9 mouse cellular contexts compared by ENCODE assay signal in the genomic region with DNA sequence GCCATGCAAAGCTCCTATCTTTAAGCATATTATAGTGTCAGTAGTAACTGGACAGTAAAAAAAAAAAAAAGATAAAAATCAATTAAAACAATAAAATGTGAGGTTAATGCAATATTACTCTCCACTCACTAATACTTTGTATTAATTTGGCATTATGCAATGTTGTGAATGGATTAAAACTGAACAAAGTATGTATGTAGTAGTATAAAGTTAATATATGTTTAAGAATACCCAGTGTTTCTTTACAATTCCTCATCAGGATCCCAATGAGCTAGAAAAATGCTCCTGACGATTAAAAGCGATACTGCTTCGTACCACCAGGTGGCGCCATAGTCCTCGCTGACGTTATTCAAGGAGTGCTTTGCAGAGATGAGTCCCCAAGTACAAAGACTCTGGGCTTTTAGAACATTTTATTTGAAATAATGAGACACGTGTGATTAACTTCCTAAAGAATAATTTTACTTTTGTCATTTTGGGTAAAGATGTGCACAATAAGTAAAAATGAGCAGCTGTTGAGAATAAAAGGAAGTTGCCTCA.
DNase-seq lines count a peak whose midpoint lies in the region; ATAC-seq lines count a peak whose summit lies in the region.
"Had no signal": no experiment of that assay in that cellular context is flagged by ENCODE, and none has a peak within 500 bp of the region (broad histone marks: within the 10 kb centered on the region; RNA-seq: fewer than 3 reads in every experiment).

No protein-coding gene starts in this region.

- WGBS in intestine, embryonic 14.5 days, result under 1% methylated on average over 7 of the region's 7 CpGs
- 2% methylated on average over 7 of the region's 7 CpGs for WGBS in intestine, embryonic 15.5 days
- WGBS in forebrain, embryonic 12.5 days, result 2% methylated on average over 7 of the region's 7 CpGs
- WGBS in hindbrain, embryonic 12.5 days, result under 1% methylated on average over 7 of the region's 7 CpGs
- WGBS in midbrain, embryonic 11.5 days, result under 1% methylated on average over 7 of the region's 7 CpGs

- no peak overlapping the region for H3K4me2 ChIP-seq in intestine, embryonic 14.5 days (ENCODE audit: low read length)
- no peak overlapping the region for H3K4me2 ChIP-seq in intestine, embryonic 15.5 days (replicated peaks)
- no peak overlapping the region for H3K4me2 ChIP-seq in forebrain, embryonic 12.5 days
- H3K4me2 ChIP-seq in hindbrain, embryonic 12.5 days (replicated peaks), result no peak overlapping the region
- no peak overlapping the region for H3K4me2 ChIP-seq in midbrain, embryonic 11.5 days
- H3K4me2 ChIP-seq: neural tube, embryonic 13.5 days had no signal

- no peak for ATAC-seq in intestine, embryonic 14.5 days (replicated peaks; ENCODE audit: low FRiP score, low TSS enrichment, low read depth)
- ATAC-seq in intestine, embryonic 15.5 days, result no peak; the same call in 1 of the 2 replicates
- peak; percentile 67 for ATAC-seq in forebrain, embryonic 12.5 days (ENCODE audit: low FRiP score)
- peak; percentile 48; the same call in 1 of the 2 replicates for ATAC-seq in hindbrain, embryonic 12.5 days (ENCODE audit: low FRiP score)
- ATAC-seq in midbrain, embryonic 11.5 days (ENCODE audit: low FRiP score), result peak; percentile 73

- no peak overlapping the region for H3K4me3 ChIP-seq in intestine, embryonic 14.5 days (ENCODE audit: low read depth, low read length)
- no peak overlapping the region for H3K4me3 ChIP-seq in intestine, embryonic 15.5 days (replicated peaks)
- no peak overlapping the region for H3K4me3 ChIP-seq in forebrain, embryonic 12.5 days (replicated peaks)
- H3K4me3 ChIP-seq in hindbrain, embryonic 12.5 days, result no peak overlapping the region
- H3K4me3 ChIP-seq in midbrain, embryonic 11.5 days (ENCODE audit: low read depth, low read length), result no peak overlapping the region
- H3K4me3 ChIP-seq: neural tube, embryonic 13.5 days had no signal

- no peak overlapping the region for H3K9ac ChIP-seq in intestine, embryonic 14.5 days (ENCODE audit: low read length)
- H3K9ac ChIP-seq in intestine, embryonic 15.5 days, result no peak overlapping the region
- no peak overlapping the region for H3K9ac ChIP-seq in forebrain, embryonic 12.5 days
- H3K9ac ChIP-seq in hindbrain, embryonic 12.5 days, result no peak overlapping the region
- no peak overlapping the region for H3K9ac ChIP-seq in midbrain, embryonic 11.5 days (ENCODE audit: low read length)
- H3K9ac ChIP-seq: neural tube, embryonic 13.5 days had no signal

- no peaks in the 10 kb centered on the region for H3K9me3 ChIP-seq in intestine, embryonic 14.5 days (ENCODE audit: control insufficient read depth, low read length)
- no peaks in the 10 kb centered on the region for H3K9me3 ChIP-seq in intestine, embryonic 15.5 days
- H3K9me3 ChIP-seq in forebrain, embryonic 12.5 days, result no peaks in the 10 kb centered on the region
- no peaks in the 10 kb centered on the region for H3K9me3 ChIP-seq in hindbrain, embryonic 12.5 days (replicated peaks)
- H3K9me3 ChIP-seq in midbrain, embryonic 11.5 days (ENCODE audit: control insufficient read depth, low read length), result no peaks in the 10 kb centered on the region
- H3K9me3 ChIP-seq: neural tube, embryonic 13.5 days had no signal

- peak; percentile 84 for DNase-seq in intestine, embryonic 14.5 days (ENCODE audit: low spot score)
- peak; percentile 79 for DNase-seq in brain, adult 2 months (ENCODE audit: low read depth, low spot score)
- peak; percentile 76 to 81 for DNase-seq in left cerebral cortex, adult 18-20 months (ENCODE audit: low spot score in 2 of 2)
- DNase-seq in midbrain, embryonic 11.5 days (ENCODE audit: low spot score, missing footprints), result peak; percentile 93
- peak; percentile 36 for DNase-seq in splenic B cell, adult 2 months (ENCODE audit: low read depth, low spot score)

- H3K36me3 ChIP-seq in intestine, embryonic 14.5 days (ENCODE audit: control insufficient read depth, insufficient read depth, low read length), result no peaks in the 10 kb centered on the region
- no peaks in the 10 kb centered on the region for H3K36me3 ChIP-seq in intestine, embryonic 15.5 days
- H3K36me3 ChIP-seq in forebrain, embryonic 12.5 days (replicated peaks), result no peaks in the 10 kb centered on the region
- no peaks in the 10 kb centered on the region for H3K36me3 ChIP-seq in hindbrain, embryonic 12.5 days
- no peaks in the 10 kb centered on the region for H3K36me3 ChIP-seq in midbrain, embryonic 11.5 days (ENCODE audit: control insufficient read depth, insufficient read depth, low read length)
- no peaks in the 10 kb centered on the region for H3K36me3 ChIP-seq in splenic B cell, adult 2 months (ENCODE audit: control insufficient read depth, insufficient read depth, low read length, poor library complexity, severe bottlenecking)
- H3K36me3 ChIP-seq: neural tube, embryonic 13.5 days had no signal

- no peaks in the 10 kb centered on the region for H3K27me3 ChIP-seq in intestine, embryonic 14.5 days (replicated peaks; ENCODE audit: control insufficient read depth, insufficient read depth, low read length)
- no peaks in the 10 kb centered on the region for H3K27me3 ChIP-seq in intestine, embryonic 15.5 days (replicated peaks)
- H3K27me3 ChIP-seq in forebrain, embryonic 12.5 days, result no peaks in the 10 kb centered on the region
- no peaks in the 10 kb centered on the region for H3K27me3 ChIP-seq in hindbrain, embryonic 12.5 days
- H3K27me3 ChIP-seq in midbrain, embryonic 11.5 days (ENCODE audit: control insufficient read depth, insufficient read depth, low read length), result no peaks in the 10 kb centered on the region
- H3K27me3 ChIP-seq in splenic B cell, adult 2 months (ENCODE audit: control insufficient read depth, insufficient read depth, low read length, poor library complexity, severe bottlenecking), result no peaks in the 10 kb centered on the region
- H3K27me3 ChIP-seq: neural tube, embryonic 13.5 days had no signal

- no peak overlapping the region for H3K27ac ChIP-seq in intestine, embryonic 14.5 days (ENCODE audit: low read depth)
- no peak overlapping the region for H3K27ac ChIP-seq in intestine, embryonic 15.5 days
- H3K27ac ChIP-seq in forebrain, embryonic 12.5 days, result no peak overlapping the region
- no peak overlapping the region for H3K27ac ChIP-seq in hindbrain, embryonic 12.5 days
- H3K27ac ChIP-seq in midbrain, embryonic 11.5 days (ENCODE audit: low read depth, low read length), result no peak overlapping the region
- H3K27ac ChIP-seq: neural tube, embryonic 13.5 days had no signal

- no peaks in the 10 kb centered on the region for H3K4me1 ChIP-seq in intestine, embryonic 14.5 days (replicated peaks; ENCODE audit: control insufficient read depth, insufficient read depth, low read length)
- no peaks in the 10 kb centered on the region for H3K4me1 ChIP-seq in intestine, embryonic 15.5 days (replicated peaks)
- H3K4me1 ChIP-seq in forebrain, embryonic 12.5 days, result no peaks in the 10 kb centered on the region
- H3K4me1 ChIP-seq in hindbrain, embryonic 12.5 days, result no peaks in the 10 kb centered on the region
- no peaks in the 10 kb centered on the region for H3K4me1 ChIP-seq in midbrain, embryonic 11.5 days (ENCODE audit: control insufficient read depth, insufficient read depth, low read length)
- H3K4me1 ChIP-seq: neural tube, embryonic 13.5 days had no signal

Comparison
In these comparisons a context has a peak if more than half of its experiments do, and no peak if none do; other contexts are left out.
1. ATAC-seq: peak in forebrain, embryonic 12.5 days (single experiment), hindbrain, embryonic 12.5 days (single experiment) and midbrain, embryonic 11.5 days (single experiment); none in intestine, embryonic 14.5 days (single experiment) and intestine, embryonic 15.5 days (single experiment).
2. DNase-seq: peak in every context shown above with its lines; median percentile 93 in midbrain, embryonic 11.5 days; 84 in intestine, embryonic 14.5 days; 79 in brain, adult 2 months; 78 in left cerebral cortex, adult 18-20 months; 36 in splenic B cell, adult 2 months.